Mouse (Mus musculus) cortical plate, adult 2 months (tissue): ENCODE measurements around the gene Mcu.

Experiments used
- CTCF ChIP-seq: fragments of 200-500 bp; IDR thresholded peaks from 2 replicates; pipeline ENCODE4 v1.5.1; 2011; ENCODE audit warnings: mild to moderate bottlenecking, control low read depth, low read length; ENCODE audit not compliant: insufficient read depth; ENCODE audit errors: extremely low read depth
- POLR2A ChIP-seq: fragments of 200-500 bp; IDR thresholded peaks from 2 replicates; pipeline ENCODE4 v1.6.1; 2011; ENCODE audit warnings: mild to moderate bottlenecking, low read length, control low read depth; ENCODE audit not compliant: insufficient read depth; ENCODE audit errors: extremely low read depth

- TF ChIP-seq POLR2A (no peak), CTCF (no peak)
Measured at GRCm38 (mm10) chr10:59571964-59572363, 44.5 kb downstream of the Mcu start.
